Mouse (Mus musculus): ENCODE measurements around the gene Traf1.

- no peak for TF ChIP-seq CTCF (IDR thresholded peaks at IDR 0.05; ENCODE audit: borderline replicate concordance, extremely low read depth, insufficient read depth, insufficient read length)
- TF ChIP-seq POLR2A (IDR thresholded peaks at IDR 0.05; ENCODE audit: borderline replicate concordance, extremely low read depth, insufficient read depth, insufficient read length, poor library complexity, severe bottlenecking) = no peak
Observed at GRCm38 (mm10) chr2:34938269-34939208, 23.0 kb downstream of the Traf1 start.

All from brain, embryonic 14.5 days (tissue).